Mouse (Mus musculus) ES-E14 (cell line): ENCODE measurements at regions not wholly inside any gene's neighbourhood (a gene's known extent, or its start where the extent isn't known, plus 50 kb on each side); places are given as distances from the start of the nearest gene placed in this dataset.

Source experiments
- HCFC1 ChIP-seq: IDR thresholded peaks from 2 replicates; pipeline ENCODE4 v1.6.1; 2012; ENCODE audit warnings: low read length, inconsistent platforms, borderline replicate concordance; ENCODE audit not compliant: insufficient read depth
- MAFK ChIP-seq: IDR thresholded peaks from 2 replicates; pipeline ENCODE4 v1.6.1; 2014; ENCODE audit warnings: mild to moderate bottlenecking, low read depth, low read length, inconsistent platforms; ENCODE audit not compliant: insufficient read depth
- ZC3H11A ChIP-seq: IDR thresholded peaks from 2 replicates; pipeline ENCODE4 v1.6.1; 2012; ENCODE audit warnings: low read depth, mild to moderate bottlenecking, inconsistent platforms, low read length, borderline replicate concordance
- ZNF384 ChIP-seq: IDR thresholded peaks from 2 replicates; pipeline ENCODE4 v1.6.1; 2012; ENCODE audit warnings: low read depth, low read length, inconsistent platforms

GRCm38 (mm10) chr16:74510383-74510782, 98.8 kb upstream of the Robo2 start:
- no peak for TF ChIP-seq MAFK
- TF ChIP-seq ZC3H11A = no peak
- TF ChIP-seq HCFC1 = no peak
- TF ChIP-seq ZNF384 = no peak
